Mouse (Mus musculus) kidney, adult 2 months (tissue): ENCODE data around the gene Gm20696. TPM values are rescaled to one million over a fixed set of nuclear protein-coding genes. Genes with fewer than 3 reads are reported as not detected.

Source experiments
- DNase-seq: peaks from one replicate; pipeline ENCODE4 v3.0.0; 2021
- H3K27ac ChIP-seq: fragments of 200-500 bp; 2 replicates; pipeline ENCODE4 v1.5.1; 2012; ENCODE audit warnings: low read depth, low read length, control low read depth, inconsistent platforms; ENCODE audit not compliant: insufficient read depth
- H3K27me3 ChIP-seq: fragments of 200-500 bp; replicated peaks from 2 replicates; pipeline ENCODE4 v1.6.1; 2012; ENCODE audit warnings: mild to moderate bottlenecking, moderate library complexity, low read length, inconsistent platforms; ENCODE audit not compliant: control insufficient read depth, insufficient read depth
- H3K36me3 ChIP-seq: fragments of 200-500 bp; 2 replicates; pipeline ENCODE4 v1.6.1; 2012; ENCODE audit warnings: mild to moderate bottlenecking, moderate library complexity, low read length, inconsistent platforms; ENCODE audit not compliant: control insufficient read depth, insufficient read depth
- H3K4me1 ChIP-seq: fragments of 200-500 bp; 2 replicates; pipeline ENCODE4 v1.6.1; 2011; ENCODE audit warnings: low read length; ENCODE audit not compliant: control insufficient read depth, insufficient read depth
- H3K4me3 ChIP-seq: fragments of 200-500 bp; 2 replicates; pipeline ENCODE4 v1.5.1; 2011; ENCODE audit warnings: mild to moderate bottlenecking, low read depth, low read length, control low read depth; ENCODE audit not compliant: insufficient read depth
- CTCF ChIP-seq: fragments of 200-500 bp; conservative IDR thresholded peaks from 2 replicates; pipeline ENCODE4 v1.5.1; 2011; ENCODE audit warnings: low read depth, mild to moderate bottlenecking, control low read depth, low read length, moderate library complexity, mixed read lengths; ENCODE audit not compliant: insufficient read depth, insufficient read length
- POLR2A ChIP-seq: fragments of 200-500 bp; IDR thresholded peaks from one replicate; pipeline ENCODE4 v1.6.1; 2011; ENCODE audit warnings: low read depth, low read length, control low read depth
- WGBS: fragments of 180-500 bp; shearing (Covaris S2); methylation state at CpG from one replicate; pipeline ENCODE4 v1.1.7; 2018; 5-methylcytosine and 5-hydroxymethylcytosine counted together
- polyA plus RNA-seq: library from polyadenylated mRNA; depleted of rRNA; stranded (reverse); fragments of >200 nt; gene quantifications from 2 replicates; pipeline ENCODE4 v1.2.3, GENCODE M21; 2012

Gm20696 gene
- polyA plus RNA-seq, 1 experiment: 0.31 TPM

GRCm38 (mm10) chr6:99248396-99248795, 418.2 kb downstream of the Gm20696 start:
- H3K36me3 ChIP-seq: no peaks in the 10 kb centered on the region
- 66% methylated on average over 8 of the region's 8 CpGs for WGBS
- H3K4me3 ChIP-seq: no peak overlapping the region
- no peak overlapping the region for H3K27ac ChIP-seq
- TF ChIP-seq POLR2A: no peak
- no peak for TF ChIP-seq CTCF
- H3K27me3 ChIP-seq: no peaks in the 10 kb centered on the region
- DNase-seq: no peak
- H3K4me1 ChIP-seq: no peaks in the 10 kb centered on the region

- Histone ChIP-seq H3K36me3 (no peaks in the 10 kb centered on the region), H3K4me1 (no peaks in the 10 kb centered on the region), H3K4me3 (no peak overlapping the region), H3K27me3 (no peaks in the 10 kb centered on the region), H3K27ac (no peak overlapping the region)
- 94% methylated on average over 10 of the region's 10 CpGs for WGBS
- TF ChIP-seq CTCF (no peak), POLR2A (no peak)
- no peak for DNase-seq
These were observed 424.8 kb downstream of the Gm20696 start for GRCm38 (mm10) chr6:99241625-99242395.

GRCm38 (mm10) chr6:99240764-99241163, 425.8 kb downstream of the Gm20696 start:
- TF ChIP-seq CTCF (no peak), POLR2A (no peak)
- no peak overlapping the region for H3K4me3 ChIP-seq
- H3K27ac ChIP-seq: no peak overlapping the region
- no peaks in the 10 kb centered on the region for H3K4me1 ChIP-seq
- no peak for DNase-seq
- no peaks in the 10 kb centered on the region for H3K27me3 ChIP-seq
- H3K36me3 ChIP-seq: no peaks in the 10 kb centered on the region

GRCm38 (mm10) chr6:99235588-99235987, 431.0 kb downstream of the Gm20696 start:
- TF ChIP-seq POLR2A (no peak), CTCF (no peak)
- DNase-seq: no peak
- no peaks in the 10 kb centered on the region for H3K36me3 ChIP-seq
- H3K27ac ChIP-seq: no peak overlapping the region
- no peaks in the 10 kb centered on the region for H3K27me3 ChIP-seq
- 84% methylated on average over 8 of the region's 8 CpGs for WGBS
- no peak overlapping the region for H3K4me3 ChIP-seq
- H3K4me1 ChIP-seq: no peaks in the 10 kb centered on the region

GRCm38 (mm10) chr6:99233411-99233810, 433.2 kb downstream of the Gm20696 start:
- Histone ChIP-seq H3K36me3 (no peaks in the 10 kb centered on the region), H3K27ac (no peak overlapping the region), H3K4me1 (no peaks in the 10 kb centered on the region), H3K4me3 (no peak overlapping the region), H3K27me3 (no peaks in the 10 kb centered on the region)
- DNase-seq: no peak
- WGBS: 92% methylated on average over 10 of the region's 10 CpGs
- TF ChIP-seq CTCF (no peak), POLR2A (no peak)

GRCm38 (mm10) chr6:99228336-99228870, 438.2 kb downstream of the Gm20696 start:
- Histone ChIP-seq H3K4me3 (no peak overlapping the region), H3K4me1 (no peaks in the 10 kb centered on the region), H3K27me3 (no peaks in the 10 kb centered on the region), H3K27ac (no peak overlapping the region), H3K36me3 (no peaks in the 10 kb centered on the region)
- no peak for TF ChIP-seq CTCF
- WGBS: 76% methylated on average over 6 of the region's 6 CpGs
- DNase-seq: no peak

GRCm38 (mm10) chr6:99221147-99221546, 445.4 kb downstream of the Gm20696 start:
- Histone ChIP-seq H3K4me1 (no peaks in the 10 kb centered on the region), H3K27ac (no peak overlapping the region), H3K36me3 (no peaks in the 10 kb centered on the region), H3K4me3 (no peak overlapping the region), H3K27me3 (no peaks in the 10 kb centered on the region)
- 90% methylated on average over 5 of the region's 5 CpGs for WGBS
- no peak for DNase-seq
- TF ChIP-seq CTCF (no peak), POLR2A (no peak)
